Mouse (Mus musculus): ENCODE results near the gene Ezr.

DNA sequence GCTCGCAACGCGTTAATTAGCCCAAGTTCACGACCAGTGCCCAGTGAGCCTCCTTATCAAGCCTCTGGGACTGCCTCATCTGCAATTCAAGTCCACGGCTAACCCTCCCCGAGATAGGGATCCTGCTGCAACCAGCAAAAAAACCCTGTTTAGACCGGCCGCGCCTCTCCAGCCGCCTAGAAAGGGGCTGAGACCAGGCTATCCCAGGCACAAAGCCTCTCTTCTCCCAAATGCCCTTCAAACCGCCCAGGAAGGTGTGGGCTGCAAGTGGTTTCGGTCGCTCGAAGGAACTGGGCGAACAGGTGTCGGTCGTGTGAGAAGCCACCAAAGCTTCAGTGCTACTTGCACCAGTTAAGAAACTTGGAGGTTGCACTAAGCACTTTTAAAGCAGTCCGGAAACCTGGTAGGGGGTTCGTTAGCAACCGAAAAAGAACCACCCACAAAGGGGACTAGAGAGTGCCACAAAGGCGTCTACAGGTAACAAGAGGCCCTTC is 504 bp downstream of the Ezr start:
- TF ChIP-seq CTCF (IDR thresholded peaks at IDR 0.05; ENCODE audit: insufficient read depth, low read length) (no peak), POLR2A (IDR thresholded peaks at IDR 0.05; ENCODE audit: borderline replicate concordance, extremely low read depth, low read depth, low read length) (no peak; the same call in 1 of the 2 replicates)

Measured in lung, adult 2 months (tissue).